Mouse (Mus musculus) neural tube, embryonic 10.5 days (tissue): ENCODE data around the gene Prtn3.

Source experiments
- DNase-seq: peaks from one replicate; pipeline ENCODE4 v3.0.0-alpha.2; 2017; ENCODE audit warnings: low spot score; ENCODE audit errors: extremely low spot score

Gene Prtn3

GRCm38 (mm10) chr10:79874290-79874862 lies at the start of gene Prtn3, which contains the start of gene Plppr3:
Gene Prtn3 (plus strand): TSS chr10:79874476.
Gene Plppr3 (minus strand): TSS chr10:79874634.
- DNase-seq, result peak; percentile 87

- DNase-seq, result no peak
These were observed 42.7 kb upstream of the Prtn3 start for GRCm38 (mm10) chr10:79831583-79831982.

GRCm38 (mm10) chr10:79832026-79832785 lies 42.1 kb upstream of the Prtn3 start:
- no peak for DNase-seq

GRCm38 (mm10) chr10:79832786-79833181 lies 41.5 kb upstream of the Prtn3 start:
- no peak for DNase-seq

GRCm38 (mm10) chr10:79834769-79835398 lies 39.4 kb upstream of the Prtn3 start:
- DNase-seq, result peak; percentile 77

- DNase-seq, result no peak
These were observed 37.4 kb upstream of the Prtn3 start for GRCm38 (mm10) chr10:79836918-79837317.

- DNase-seq, result no peak
These were observed 36.1 kb upstream of the Prtn3 start for GRCm38 (mm10) chr10:79838151-79838550.

- DNase-seq, result no peak
These were observed 34.2 kb upstream of the Prtn3 start for GRCm38 (mm10) chr10:79840091-79840490.

- peak; percentile 68 for DNase-seq
These were observed 33.4 kb upstream of the Prtn3 start for GRCm38 (mm10) chr10:79840644-79841551.

GRCm38 (mm10) chr10:79842322-79842721 lies 32.0 kb upstream of the Prtn3 start:
- no peak for DNase-seq

- no peak for DNase-seq
These were observed 30.8 kb upstream of the Prtn3 start for GRCm38 (mm10) chr10:79843476-79843875.

GRCm38 (mm10) chr10:79846553-79846952 lies 27.7 kb upstream of the Prtn3 start:
- DNase-seq, result no peak

- DNase-seq, result no peak
These were observed 24.2 kb upstream of the Prtn3 start for GRCm38 (mm10) chr10:79849941-79850628.

GRCm38 (mm10) chr10:79851653-79852052 lies 22.6 kb upstream of the Prtn3 start:
- DNase-seq, result no peak

- DNase-seq, result no peak
These were observed 22.0 kb upstream of the Prtn3 start for GRCm38 (mm10) chr10:79852107-79852789.

- no peak for DNase-seq
These were observed 21.4 kb upstream of the Prtn3 start for GRCm38 (mm10) chr10:79852827-79853226.

- DNase-seq, result peak; percentile 81
These were observed 20.9 kb upstream of the Prtn3 start for GRCm38 (mm10) chr10:79853392-79853791.

- peak; percentile 100 for DNase-seq
These were observed 20.1 kb upstream of the Prtn3 start, which contains the start of gene Ptbp1 for GRCm38 (mm10) chr10:79853860-79854795. Gene Ptbp1 (plus strand): TSS chr10:79854427.
